Mouse (Mus musculus): ENCODE data around the gene Otulin.

GRCm38 (mm10) chr15:27549071-27549470, 81.4 kb downstream of the Otulin start:
- TF ChIP-seq EP300 (IDR thresholded peaks at IDR 0.05; ENCODE audit: low read depth): no peak
- TF ChIP-seq CTCF (IDR thresholded peaks at IDR 0.05; ENCODE audit: low read depth): no peak

Measured in liver, embryonic 14.5 days (tissue).